Mouse (Mus musculus) ES-Bruce4 (cell line): Measurements from ENCODE around the gene Mlx.

ENCODE experiments used
- CTCF ChIP-seq: IDR thresholded peaks from one replicate; pipeline ENCODE4 v1.8.1; 2011; ENCODE audit warnings: low read depth, low read length
- EP300 ChIP-seq: IDR thresholded peaks from 2 replicates; pipeline ENCODE4 v1.6.1; 2011; ENCODE audit warnings: low read depth, low read length; ENCODE audit not compliant: insufficient read depth
- POLR2A ChIP-seq: IDR thresholded peaks from one replicate; pipeline ENCODE4 v1.8.1; 2011; ENCODE audit warnings: low read length; ENCODE audit not compliant: insufficient read depth

- no peak for TF ChIP-seq POLR2A
- TF ChIP-seq CTCF, result no peak
- TF ChIP-seq EP300, result no peak
Measured at GRCm38 (mm10) chr11:101063676-101064327, 23.3 kb upstream of the Mlx start.
